Mouse (Mus musculus) lung, postnatal 0 days (tissue): ENCODE results near the gene Atg10. TPM values are rescaled to one million over a fixed set of nuclear protein-coding genes. Genes with fewer than 3 reads are reported as not detected.

ENCODE experiments used
- ATAC-seq: fragments of 200-750 bp; cut with Nextera tagmentation; 2 replicates; pipeline ENCODE4 v1.8.0; 2017; ENCODE audit warnings: moderate library complexity
- DNase-seq: peaks from one replicate; pipeline ENCODE4 v3.0.0-alpha.2; 2016; ENCODE audit warnings: low spot score
- H3K27ac ChIP-seq: fragments of 300-500 bp; sonication (generic); 2 replicates; pipeline ENCODE4 v1.5.1; 2014; ENCODE audit warnings: antibody characterized with exemption, mild to moderate bottlenecking, low read length, mixed read lengths
- H3K27me3 ChIP-seq: fragments of 300-500 bp; sonication (generic); replicated peaks from 2 replicates; pipeline ENCODE4 v1.6.1; 2014; ENCODE audit warnings: low read length, mixed read lengths; ENCODE audit not compliant: insufficient read depth
- H3K36me3 ChIP-seq: fragments of 300-500 bp; sonication (generic); 2 replicates; pipeline ENCODE4 v1.6.1; 2014; ENCODE audit warnings: low read length, mixed read lengths; ENCODE audit not compliant: insufficient read depth
- H3K4me1 ChIP-seq: fragments of 300-500 bp; sonication (generic); 2 replicates; pipeline ENCODE4 v1.6.1; 2014; ENCODE audit warnings: antibody characterized with exemption, low read depth, low read length, mixed read lengths; ENCODE audit not compliant: insufficient read depth
- H3K4me2 ChIP-seq: fragments of 300-500 bp; sonication (generic); replicated peaks from 2 replicates; pipeline ENCODE4 v1.6.1; 2014; ENCODE audit warnings: low read depth, mild to moderate bottlenecking, low read length, moderate library complexity, mixed read lengths
- H3K4me3 ChIP-seq: fragments of 300-500 bp; sonication (generic); 2 replicates; pipeline ENCODE4 v1.5.1; 2014; ENCODE audit warnings: low read depth, low read length
- H3K9ac ChIP-seq: fragments of 300-500 bp; sonication (generic); replicated peaks from 2 replicates; pipeline ENCODE4 v1.6.1; 2014; ENCODE audit warnings: low read depth, mild to moderate bottlenecking
- H3K9me3 ChIP-seq: fragments of 300-500 bp; sonication (generic); 2 replicates; pipeline ENCODE4 v1.6.1; 2016; ENCODE audit warnings: low read length, mixed read lengths
- CTCF ChIP-seq: IDR thresholded peaks from 2 replicates; pipeline ENCODE4 v1.5.1; 2016; ENCODE audit warnings: antibody characterized with exemption, mild to moderate bottlenecking
- EP300 ChIP-seq: IDR thresholded peaks from 2 replicates; pipeline ENCODE4 v1.6.1; 2016; ENCODE audit warnings: antibody characterized with exemption, mild to moderate bottlenecking, control low read depth
- WGBS: fragments of 180-500 bp; shearing (Covaris S2); extraction: QIAGEN DNeasy Blood & Tissue Kit; methylation state at CpG from one replicate; pipeline ENCODE4 v1.1.7; 2014; 5-methylcytosine and 5-hydroxymethylcytosine counted together
- polyA plus RNA-seq: library from polyadenylated mRNA; unstranded; fragments of >200 nt; fragmentation: Nextera tagmentation; extraction: Ambion mirVana; gene quantifications from 2 replicates; pipeline ENCODE4 v1.2.1, GENCODE M21; 2015

Gene Atg10
- polyA plus RNA-seq, 1 experiment from 2014 or later: 14.7 TPM

GRCm38 (mm10) chr13:90885856-90886532 is 337.8 kb downstream of the Atg10 start:
- Histone ChIP-seq H3K4me3 (peak overlapping the region; percentile 31), H3K9me3 (no peaks in the 10 kb centered on the region), H3K4me2 (peak overlapping the region; percentile 57), H3K27ac (no peak overlapping the region), H3K9ac (no peak overlapping the region), H3K36me3 (no peaks in the 10 kb centered on the region), H3K27me3 (no peaks in the 10 kb centered on the region), H3K4me1 (peaks cover 3% of the 10 kb centered on the region; the same call in 1 of the 2 replicates)
- DNase-seq: peak; percentile 47
- TF ChIP-seq EP300 (peak; percentile 25; the same call in 1 of the 2 replicates), CTCF (no peak)
- ATAC-seq: peak; percentile 73
- 22% methylated on average over 13 of the region's 13 CpGs for WGBS

Other genes starting within 250 kb of the Atg10 start
- gene Ssbp2, start 236.3 kb upstream of the Atg10 start, polyA plus RNA-seq: 63.1 and 67.6 TPM in 2 replicates